Mouse (Mus musculus) hindbrain, embryonic 15.5 days (tissue): Measurements from ENCODE around the gene Echs1. TPM values are rescaled to one million over a fixed set of nuclear protein-coding genes. Genes with fewer than 3 reads are reported as not detected.
A peak's percentile ranks its signal among the peaks of the same experiment; 100 is the strongest.

Experiments used
- ATAC-seq: fragments of 200-750 bp; cut with Nextera tagmentation; 2 replicates; pipeline ENCODE4 v1.8.0; 2017; ENCODE audit warnings: low read depth, moderate number of reproducible peaks, moderate TSS enrichment; ENCODE audit not compliant: low FRiP score
- H3K27ac ChIP-seq: fragments of 300-500 bp; sonication (generic); replicated peaks from 2 replicates; pipeline ENCODE4 v1.5.1; 2015; ENCODE audit warnings: mild to moderate bottlenecking, inconsistent platforms
- H3K27me3 ChIP-seq: fragments of 300-500 bp; sonication (generic); 2 replicates; pipeline ENCODE4 v1.6.1; 2015; ENCODE audit warnings: control low read depth, inconsistent platforms
- H3K36me3 ChIP-seq: fragments of 300-500 bp; sonication (generic); 2 replicates; pipeline ENCODE4 v1.6.1; 2015; ENCODE audit warnings: control low read depth, inconsistent platforms
- H3K4me1 ChIP-seq: fragments of 300-500 bp; sonication (generic); replicated peaks from 2 replicates; pipeline ENCODE4 v1.6.1; 2015; ENCODE audit warnings: control low read depth, inconsistent platforms
- H3K4me2 ChIP-seq: fragments of 300-500 bp; sonication (generic); 2 replicates; pipeline ENCODE4 v1.6.1; 2015; ENCODE audit warnings: moderate library complexity, mild to moderate bottlenecking, inconsistent platforms
- H3K4me3 ChIP-seq: fragments of 300-500 bp; sonication (generic); 2 replicates; pipeline ENCODE4 v1.5.1; 2015; ENCODE audit warnings: mild to moderate bottlenecking, inconsistent platforms
- H3K9ac ChIP-seq: fragments of 300-500 bp; sonication (generic); 2 replicates; pipeline ENCODE4 v1.6.1; 2015; ENCODE audit warnings: inconsistent platforms
- H3K9me3 ChIP-seq: fragments of 300-500 bp; sonication (generic); 2 replicates; pipeline ENCODE4 v1.6.1; 2016; ENCODE audit warnings: control low read depth, inconsistent platforms
- WGBS: fragments of 180-500 bp; shearing (Covaris S2); methylation state at CpG from one replicate; pipeline ENCODE4 v1.1.7; 2015; 5-methylcytosine and 5-hydroxymethylcytosine counted together
- polyA plus RNA-seq: library from polyadenylated mRNA; unstranded; fragments of >200 nt; fragmentation: Nextera tagmentation; extraction: Ambion mirVana; gene quantifications from 2 replicates; pipeline ENCODE4 v1.2.1, GENCODE M21; 2015

Gene Echs1
- polyA plus RNA-seq, 1 experiment from 2014 or later: 115 TPM

- 2% methylated on average over 24 of the region's 24 CpGs for WGBS
- ATAC-seq: peak; percentile 81
- no peaks in the 10 kb centered on the region for H3K27me3 ChIP-seq
- H3K4me1 ChIP-seq: peaks cover 25% of the 10 kb centered on the region
- H3K4me2 ChIP-seq: peak overlapping the region; percentile 64
- peak overlapping the region; percentile 88 for H3K27ac ChIP-seq
- no peaks in the 10 kb centered on the region for H3K36me3 ChIP-seq
- H3K9ac ChIP-seq: peak overlapping the region; percentile 79
- H3K9me3 ChIP-seq: no peaks in the 10 kb centered on the region
- peak overlapping the region; percentile 49 for H3K4me3 ChIP-seq
Measured at GRCm38 (mm10) chr7:140080503-140081156, 35.6 kb downstream of the Echs1 start.

- no peak overlapping the region for H3K9ac ChIP-seq
- H3K27ac ChIP-seq: 0 out of 2 replicates have a peak overlapping the region, but pooled peaks have one; percentile 88
- ATAC-seq: no peak
- H3K4me3 ChIP-seq: no peak overlapping the region
- H3K4me2 ChIP-seq: no peak overlapping the region
- peaks cover 25% of the 10 kb centered on the region for H3K4me1 ChIP-seq
- H3K36me3 ChIP-seq: peaks cover 2% of the 10 kb centered on the region; the same call in 1 of the 2 replicates
- no peaks in the 10 kb centered on the region for H3K27me3 ChIP-seq
- 9% methylated on average over 5 of the region's 5 CpGs for WGBS
- H3K9me3 ChIP-seq: no peaks in the 10 kb centered on the region
Measured at GRCm38 (mm10) chr7:140078711-140079110, 37.6 kb downstream of the Echs1 start.

GRCm38 (mm10) chr7:140077698-140078097, 38.6 kb downstream of the Echs1 start:
- H3K4me2 ChIP-seq: no peak overlapping the region
- H3K4me3 ChIP-seq: no peak overlapping the region
- no peak overlapping the region for H3K27ac ChIP-seq
- no peak for ATAC-seq
- H3K4me1 ChIP-seq: peaks cover 21% of the 10 kb centered on the region
- 82% methylated on average over 6 of the region's 6 CpGs for WGBS
- H3K9ac ChIP-seq: no peak overlapping the region
- H3K36me3 ChIP-seq: peaks cover 10% of the 10 kb centered on the region
- no peaks in the 10 kb centered on the region for H3K9me3 ChIP-seq
- no peaks in the 10 kb centered on the region for H3K27me3 ChIP-seq

DNA sequence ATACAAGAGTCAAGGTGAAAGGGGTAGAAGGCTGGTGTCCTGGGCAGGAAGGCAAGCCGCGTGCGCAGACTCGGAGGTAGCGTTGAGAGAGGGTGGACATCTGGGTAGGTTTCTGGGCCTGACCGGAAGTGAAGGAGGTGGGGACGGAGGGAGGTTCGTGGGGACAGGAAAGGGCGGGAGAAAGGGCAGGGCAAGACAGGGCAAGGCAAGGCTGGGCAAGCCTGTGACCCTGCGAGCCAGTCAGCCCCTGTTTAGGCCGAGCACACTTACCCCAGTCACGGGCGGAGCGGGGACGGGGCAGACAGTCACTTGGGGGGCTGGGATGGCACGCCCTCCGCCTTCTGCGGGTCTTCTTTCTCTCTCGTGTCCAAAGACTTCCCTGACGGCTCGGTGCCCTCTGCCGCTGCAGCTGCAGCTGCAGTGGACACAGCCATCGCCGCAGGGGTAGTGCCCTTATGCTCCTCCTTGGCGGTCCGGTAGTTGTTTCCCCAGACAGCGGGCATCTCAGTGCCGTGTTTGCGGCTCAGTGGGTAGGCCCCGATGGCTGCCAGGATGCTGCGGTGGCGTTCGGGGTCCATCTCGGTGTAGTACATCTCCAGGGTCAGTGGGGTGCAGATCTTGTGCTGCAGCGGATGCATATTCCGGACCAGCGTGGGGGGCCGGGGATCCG, 46.1 kb downstream of the Echs1 start:
- Histone ChIP-seq H3K27ac (no peak overlapping the region), H3K27me3 (0 out of 2 replicates have a peak, but pooled peaks cover 5% of the 10 kb centered on the region), H3K9me3 (no peaks in the 10 kb centered on the region), H3K4me3 (peak overlapping the region; percentile 9; the same call in 1 of the 2 replicates), H3K4me1 (no peaks in the 10 kb centered on the region), H3K36me3 (peaks cover 34% of the 10 kb centered on the region), H3K4me2 (peak overlapping the region; percentile 42), H3K9ac (no peak overlapping the region)
- 32% methylated on average over 39 of the region's 39 CpGs for WGBS
- peak; percentile 29; the same call in 1 of the 2 replicates for ATAC-seq

- H3K4me2 ChIP-seq: no peak overlapping the region
- H3K27ac ChIP-seq: no peak overlapping the region
- WGBS: 75% methylated on average over 6 of the region's 6 CpGs
- H3K4me1 ChIP-seq: no peaks in the 10 kb centered on the region
- no peak overlapping the region for H3K4me3 ChIP-seq
- H3K9ac ChIP-seq: no peak overlapping the region
- peaks cover 21% of the 10 kb centered on the region; the same call in 1 of the 2 replicates for H3K36me3 ChIP-seq
- peaks cover 19% of the 10 kb centered on the region; the same call in 1 of the 2 replicates for H3K27me3 ChIP-seq
- H3K9me3 ChIP-seq: no peaks in the 10 kb centered on the region
- ATAC-seq: no peak
Measured at GRCm38 (mm10) chr7:140067397-140067796, 48.9 kb downstream of the Echs1 start.

DNA sequence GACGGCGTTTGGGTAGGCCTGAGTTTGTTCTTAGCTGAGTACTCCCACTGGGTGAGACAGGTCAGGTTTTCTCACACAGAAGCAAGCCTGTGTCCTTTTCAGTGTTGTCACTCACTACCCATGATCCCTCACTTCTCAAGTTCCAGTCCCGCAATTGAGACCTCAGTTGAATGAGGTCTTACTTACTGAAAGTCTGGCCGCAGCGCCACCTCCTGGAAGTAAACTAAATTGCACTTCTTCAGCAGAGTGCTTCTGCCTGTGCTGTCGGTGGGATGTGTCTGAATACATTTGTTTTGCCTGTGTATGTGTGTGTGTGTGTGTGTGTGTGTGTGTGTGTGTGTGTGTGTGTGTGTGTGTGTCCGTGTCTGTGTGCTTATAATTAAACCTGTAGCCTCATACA, 53.2 kb downstream of the Echs1 start:
- no peak overlapping the region for H3K4me2 ChIP-seq
- no peak overlapping the region for H3K27ac ChIP-seq
- peaks cover 15% of the 10 kb centered on the region; the same call in 1 of the 2 replicates for H3K27me3 ChIP-seq
- ATAC-seq: no peak
- H3K36me3 ChIP-seq: no peaks in the 10 kb centered on the region
- peaks cover 36% of the 10 kb centered on the region for H3K4me1 ChIP-seq
- no peak overlapping the region for H3K9ac ChIP-seq
- H3K9me3 ChIP-seq: no peaks in the 10 kb centered on the region
- WGBS: 16% methylated on average over 7 of the region's 7 CpGs
- no peak overlapping the region for H3K4me3 ChIP-seq

DNA sequence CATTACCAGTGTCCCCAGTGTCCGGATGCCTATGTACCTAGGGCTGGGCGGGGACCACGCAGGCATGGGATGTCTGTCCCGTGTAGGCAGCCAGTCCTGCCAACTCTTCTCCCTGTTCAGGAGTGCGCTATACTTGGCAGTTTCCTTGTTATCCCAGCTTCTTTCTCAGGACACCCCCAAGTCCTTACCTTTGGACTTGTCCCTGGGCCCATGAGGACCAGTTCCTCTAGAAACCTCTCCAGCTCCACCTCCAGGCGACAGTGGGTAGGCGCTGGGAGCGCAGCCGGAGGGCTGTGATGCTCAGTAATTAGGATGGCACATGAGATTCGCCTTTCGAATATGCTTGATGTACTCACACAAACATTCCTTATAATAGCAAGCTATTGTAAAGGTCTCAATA, 54.0 kb downstream of the Echs1 start:
- no peak overlapping the region for H3K27ac ChIP-seq
- no peak overlapping the region for H3K4me3 ChIP-seq
- H3K9me3 ChIP-seq: no peaks in the 10 kb centered on the region
- 9% methylated on average over 11 of the region's 11 CpGs for WGBS
- H3K4me2 ChIP-seq: no peak overlapping the region
- peaks cover 42% of the 10 kb centered on the region for H3K4me1 ChIP-seq
- H3K27me3 ChIP-seq: peaks cover 15% of the 10 kb centered on the region; the same call in 1 of the 2 replicates
- no peaks in the 10 kb centered on the region for H3K36me3 ChIP-seq
- no peak overlapping the region for H3K9ac ChIP-seq
- ATAC-seq: 0 out of 2 replicates have a peak, but pooled peaks have one; percentile 5

GRCm38 (mm10) chr7:140061832-140062130, 54.5 kb downstream of the Echs1 start:
- peak overlapping the region; percentile 91 for H3K4me2 ChIP-seq
- no peak overlapping the region for H3K27ac ChIP-seq
- H3K9ac ChIP-seq: peak overlapping the region; percentile 55; the same call in 1 of the 2 replicates
- peak; percentile 3; the same call in 1 of the 2 replicates for ATAC-seq
- no peaks in the 10 kb centered on the region for H3K36me3 ChIP-seq
- peaks cover 46% of the 10 kb centered on the region for H3K4me1 ChIP-seq
- H3K4me3 ChIP-seq: peak overlapping the region; percentile 40
- peaks cover 15% of the 10 kb centered on the region; the same call in 1 of the 2 replicates for H3K27me3 ChIP-seq
- no peaks in the 10 kb centered on the region for H3K9me3 ChIP-seq
- 3% methylated on average over 6 of the region's 6 CpGs for WGBS

- H3K4me1 ChIP-seq: peaks cover 46% of the 10 kb centered on the region
Measured at GRCm38 (mm10) chr7:140060936-140061831, 55.1 kb downstream of the Echs1 start.

DNA sequence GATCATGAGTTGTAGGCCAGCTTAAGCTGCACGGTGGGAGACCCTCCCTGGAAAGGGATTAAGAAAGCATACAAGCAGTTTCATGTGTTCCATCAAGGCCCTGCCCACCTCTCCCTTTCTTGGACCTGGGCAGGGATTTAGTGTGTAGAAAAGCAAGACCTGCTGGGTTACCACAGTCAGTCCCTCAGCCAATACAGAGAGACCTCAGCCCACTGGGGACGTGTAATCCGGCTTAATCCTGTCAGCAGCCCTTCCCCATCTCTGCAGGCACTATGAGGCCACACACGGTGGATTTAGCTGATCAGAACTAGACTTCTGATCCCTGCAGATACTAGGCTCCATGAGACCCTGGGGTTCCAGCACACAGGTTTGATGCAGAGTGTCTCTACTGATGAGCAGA, 56.7 kb downstream of the Echs1 start:
- Histone ChIP-seq H3K9me3 (no peaks in the 10 kb centered on the region), H3K4me3 (no peak overlapping the region), H3K36me3 (no peaks in the 10 kb centered on the region), H3K4me1 (peaks cover 46% of the 10 kb centered on the region), H3K4me2 (no peak overlapping the region), H3K9ac (no peak overlapping the region), H3K27me3 (peaks cover 9% of the 10 kb centered on the region; the same call in 1 of the 2 replicates), H3K27ac (no peak overlapping the region)
- 19% methylated on average over 4 of the region's 4 CpGs for WGBS
- ATAC-seq: no peak

More at GRCm38 (mm10) chr7:140060936-140061831, 55.1 kb downstream of the Echs1 start:
- peak overlapping the region; percentile 40 for H3K4me3 ChIP-seq
- H3K9ac ChIP-seq: peak overlapping the region; percentile 55
- ATAC-seq: peak; percentile 62
- no peaks in the 10 kb centered on the region for H3K36me3 ChIP-seq
- H3K27ac ChIP-seq: peak overlapping the region; percentile 42; the same call in 1 of the 2 replicates
- WGBS: 1% methylated on average over 47 of the region's 47 CpGs
- peaks cover 15% of the 10 kb centered on the region; the same call in 1 of the 2 replicates for H3K27me3 ChIP-seq
- peak overlapping the region; percentile 91 for H3K4me2 ChIP-seq
- no peaks in the 10 kb centered on the region for H3K9me3 ChIP-seq

- H3K9ac ChIP-seq: peak overlapping the region; percentile 82
- peak overlapping the region; percentile 54 for H3K4me3 ChIP-seq
- no peaks in the 10 kb centered on the region for H3K36me3 ChIP-seq
- peaks cover 46% of the 10 kb centered on the region for H3K4me1 ChIP-seq
- peak overlapping the region; percentile 91 for H3K4me2 ChIP-seq
- peak overlapping the region; percentile 89 for H3K27ac ChIP-seq
- H3K9me3 ChIP-seq: no peaks in the 10 kb centered on the region
- peaks cover 6% of the 10 kb centered on the region; the same call in 1 of the 2 replicates for H3K27me3 ChIP-seq
- WGBS: 5% methylated on average over 7 of the region's 7 CpGs
- no peak for ATAC-seq
Measured at GRCm38 (mm10) chr7:140058528-140058927, 57.7 kb downstream of the Echs1 start.
